11 mouse cellular contexts compared by ENCODE assay signal in the genomic region with DNA sequence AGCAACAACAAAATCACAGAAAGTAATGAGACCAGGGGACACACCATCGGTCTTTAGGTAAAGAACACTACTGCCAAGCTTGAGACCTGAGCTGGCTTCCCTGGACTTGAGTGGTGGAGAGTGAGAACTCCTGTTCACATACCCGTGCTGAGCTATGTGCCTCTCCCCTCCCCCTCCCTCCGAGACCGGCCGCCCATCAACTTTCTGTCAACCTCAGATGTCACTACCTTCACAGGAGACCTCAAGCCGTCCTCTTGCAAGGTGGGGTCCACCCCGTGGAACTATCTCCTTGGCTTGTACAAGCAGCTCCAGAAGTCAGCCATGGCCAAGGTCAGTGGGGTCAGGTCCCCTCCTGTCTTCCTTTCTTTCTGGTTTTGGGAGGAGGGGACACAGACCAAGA. TPM values are rescaled to one million over a fixed set of nuclear protein-coding genes. Genes with fewer than 3 reads are reported as not detected.
A peak's percentile ranks its signal among the peaks of the same experiment; 100 is the strongest.
DNase-seq lines count a peak whose midpoint lies in the region; ATAC-seq and TF ChIP-seq lines count a peak whose summit lies in the region.
"Had no signal": no experiment of that assay in that cellular context is flagged by ENCODE, and none has a peak within 500 bp of the region (broad histone marks: within the 10 kb centered on the region; RNA-seq: fewer than 3 reads in every experiment).

No protein-coding gene starts in this region.

- TF ChIP-seq EP300 in ES-Bruce4 (IDR thresholded peaks at IDR 0.05; ENCODE audit: insufficient read depth, low read depth, low read length): no peak

- peaks cover 10% of the 10 kb centered on the region for H3K4me1 ChIP-seq in forebrain, embryonic 12.5 days
- peaks cover 6% of the 10 kb centered on the region; the same call in 1 of the 2 replicates for H3K4me1 ChIP-seq in forebrain, postnatal 0 days (ENCODE audit: insufficient read depth)
- H3K4me1 ChIP-seq in hindbrain, embryonic 10.5 days (replicated peaks): peaks cover 35% of the 10 kb centered on the region
- peaks cover 13% of the 10 kb centered on the region for H3K4me1 ChIP-seq in hindbrain, embryonic 13.5 days (replicated peaks)
- H3K4me1 ChIP-seq in ES-Bruce4 (ENCODE audit: control insufficient read depth, insufficient read depth, low read length): peaks cover 9% of the 10 kb centered on the region
- H3K4me1 ChIP-seq in limb, embryonic 12.5 days (replicated peaks): peaks cover 28% of the 10 kb centered on the region

- no peak for ATAC-seq in forebrain, embryonic 12.5 days (ENCODE audit: low FRiP score)
- no peak for ATAC-seq in forebrain, postnatal 0 days
- ATAC-seq in hindbrain, embryonic 13.5 days (ENCODE audit: low FRiP score): no peak
- no peak for ATAC-seq in limb, embryonic 12.5 days (ENCODE audit: insufficient number of reproducible peaks, insufficient read depth, low FRiP score, low TSS enrichment, low read depth)
- ATAC-seq: activated CD4-positive, CD25-positive, alpha-beta regulatory T cell, adult 4 months had no signal

- H3K9me3 ChIP-seq in forebrain, embryonic 12.5 days: no peaks in the 10 kb centered on the region
- H3K9me3 ChIP-seq in forebrain, postnatal 0 days (ENCODE audit: low read length): no peaks in the 10 kb centered on the region
- no peaks in the 10 kb centered on the region for H3K9me3 ChIP-seq in hindbrain, embryonic 10.5 days
- H3K9me3 ChIP-seq in hindbrain, embryonic 13.5 days: no peaks in the 10 kb centered on the region
- no peaks in the 10 kb centered on the region for H3K9me3 ChIP-seq in ES-Bruce4 (replicated peaks; ENCODE audit: control insufficient read depth, insufficient read depth, low read length, poor library complexity, severe bottlenecking)
- H3K9me3 ChIP-seq in limb, embryonic 12.5 days: no peaks in the 10 kb centered on the region
- H3K9me3 ChIP-seq: G1E; midbrain, embryonic 12.5 days had no signal

- TF ChIP-seq POLR2A in ES-Bruce4 (IDR thresholded peaks at IDR 0.05; ENCODE audit: insufficient read depth, low read length): no peak

- 0 out of 2 replicates have a peak overlapping the region, but pooled peaks have one; percentile 11 for H3K4me2 ChIP-seq in forebrain, embryonic 12.5 days
- H3K4me2 ChIP-seq in forebrain, postnatal 0 days (ENCODE audit: low read depth): no peak overlapping the region
- no peak overlapping the region for H3K4me2 ChIP-seq in hindbrain, embryonic 13.5 days
- H3K4me2 ChIP-seq in limb, embryonic 12.5 days: peak overlapping the region; percentile 24; the same call in 1 of the 2 replicates
- H3K4me2 ChIP-seq: midbrain, embryonic 12.5 days had no signal

- no peak overlapping the region for H3K4me3 ChIP-seq in forebrain, embryonic 12.5 days (replicated peaks)
- no peak overlapping the region for H3K4me3 ChIP-seq in forebrain, postnatal 0 days (ENCODE audit: low read depth, low read length)
- H3K4me3 ChIP-seq in hindbrain, embryonic 10.5 days: peak overlapping the region; percentile 16
- H3K4me3 ChIP-seq in hindbrain, embryonic 13.5 days: no peak overlapping the region
- H3K4me3 ChIP-seq in ES-Bruce4 (ENCODE audit: low read depth, low read length): no peak overlapping the region
- H3K4me3 ChIP-seq in limb, embryonic 12.5 days (replicated peaks): no peak overlapping the region
- H3K4me3 ChIP-seq: midbrain, embryonic 12.5 days had no signal

- no peak overlapping the region for H3K9ac ChIP-seq in forebrain, embryonic 12.5 days
- no peak overlapping the region for H3K9ac ChIP-seq in forebrain, postnatal 0 days
- no peak overlapping the region for H3K9ac ChIP-seq in hindbrain, embryonic 13.5 days
- 0 out of 2 replicates have a peak overlapping the region, but pooled peaks have one; percentile 2 for H3K9ac ChIP-seq in ES-Bruce4 (ENCODE audit: low read depth, poor library complexity, severe bottlenecking)
- H3K9ac ChIP-seq in limb, embryonic 12.5 days (replicated peaks): no peak overlapping the region
- H3K9ac ChIP-seq: midbrain, embryonic 12.5 days had no signal

- no peak for DNase-seq in forebrain, postnatal 0 days
- no peak for DNase-seq in hindbrain, embryonic 10.5 days (ENCODE audit: low spot score)
- DNase-seq in layer of hippocampus, adult 11-12 months (ENCODE audit: low spot score): no peak
- no peak for DNase-seq in layer of hippocampus, postnatal 25 days (ENCODE audit: extremely low spot score in 1 of 2, low spot score in 1 of 2)

- no peaks in the 10 kb centered on the region for H3K36me3 ChIP-seq in forebrain, embryonic 12.5 days (replicated peaks)
- H3K36me3 ChIP-seq in forebrain, postnatal 0 days (ENCODE audit: insufficient read depth): no peaks in the 10 kb centered on the region
- no peaks in the 10 kb centered on the region for H3K36me3 ChIP-seq in hindbrain, embryonic 10.5 days
- H3K36me3 ChIP-seq in hindbrain, embryonic 13.5 days: no peaks in the 10 kb centered on the region
- no peaks in the 10 kb centered on the region for H3K36me3 ChIP-seq in ES-Bruce4 (ENCODE audit: control insufficient read depth, insufficient read depth, low read length, poor library complexity, severe bottlenecking)
- H3K36me3 ChIP-seq in limb, embryonic 12.5 days: no peaks in the 10 kb centered on the region
- H3K36me3 ChIP-seq: G1E; midbrain, embryonic 12.5 days had no signal

- H3K27me3 ChIP-seq in forebrain, embryonic 12.5 days: peaks cover 5% of the 10 kb centered on the region; the same call in 1 of the 2 replicates
- H3K27me3 ChIP-seq in forebrain, postnatal 0 days (ENCODE audit: insufficient read depth, low read length): no peaks in the 10 kb centered on the region
- no peaks in the 10 kb centered on the region for H3K27me3 ChIP-seq in hindbrain, embryonic 10.5 days (ENCODE audit: insufficient read depth, poor library complexity, severe bottlenecking)
- H3K27me3 ChIP-seq in hindbrain, embryonic 13.5 days: no peaks in the 10 kb centered on the region
- no peaks in the 10 kb centered on the region for H3K27me3 ChIP-seq in ES-Bruce4 (ENCODE audit: control insufficient read depth, insufficient read depth, low read length, poor library complexity, severe bottlenecking)
- H3K27me3 ChIP-seq in limb, embryonic 12.5 days: no peaks in the 10 kb centered on the region; the same call in 1 of the 2 replicates

- WGBS in forebrain, embryonic 12.5 days: 71% methylated on average over 7 of the region's 7 CpGs
- 71% methylated on average over 7 of the region's 7 CpGs for WGBS in forebrain, postnatal 0 days
- WGBS in hindbrain, embryonic 10.5 days: 57% methylated on average over 7 of the region's 7 CpGs
- WGBS in hindbrain, embryonic 13.5 days: 62% methylated on average over 7 of the region's 7 CpGs
- 60% methylated on average over 7 of the region's 7 CpGs for WGBS in limb, embryonic 12.5 days

- TF ChIP-seq CTCF in forebrain, postnatal 0 days (IDR thresholded peaks at IDR 0.05; ENCODE audit: low read depth): no peak
- no peak for TF ChIP-seq CTCF in ES-Bruce4 (IDR thresholded peaks at IDR 0.05; ENCODE audit: low read depth, low read length)

- H3K27ac ChIP-seq in forebrain, embryonic 12.5 days: no peak overlapping the region
- H3K27ac ChIP-seq in forebrain, postnatal 0 days (ENCODE audit: low read depth, low read length): no peak overlapping the region
- no peak overlapping the region; the same call in 1 of the 2 replicates for H3K27ac ChIP-seq in hindbrain, embryonic 10.5 days
- H3K27ac ChIP-seq in hindbrain, embryonic 13.5 days: no peak overlapping the region
- H3K27ac ChIP-seq in ES-Bruce4 (ENCODE audit: insufficient read depth, low read length): no peak overlapping the region
- H3K27ac ChIP-seq in limb, embryonic 12.5 days: no peak overlapping the region
- H3K27ac ChIP-seq: midbrain, embryonic 12.5 days had no signal

RNA-seq across cellular contexts. Expression of gene Bak1, which starts 3.5 kb away (rescaled TPM):
- 3.0 and 3.1 TPM in 2 replicates for polyA plus RNA-seq in forebrain, embryonic 12.5 days (2016; fragmentation: Nextera tagmentation; extraction: Ambion mirVana)
- total RNA-seq in forebrain, postnatal 0 days (2014; rRNA removed): 36.5 and 48.1 TPM in 2 replicates
- 2.5 and 3.5 TPM in 2 replicates for polyA plus RNA-seq in forebrain, postnatal 0 days (2015; fragmentation: Nextera tagmentation; extraction: Ambion mirVana)
- 2.9 and 6.6 TPM in 2 replicates for polyA plus RNA-seq in hindbrain, embryonic 10.5 days (2016; fragmentation: Nextera tagmentation; extraction: Ambion mirVana)
- polyA plus RNA-seq in hindbrain, embryonic 13.5 days (2015; fragmentation: Nextera tagmentation; extraction: Ambion mirVana): 2.5 and 3.1 TPM in 2 replicates
- polyA plus RNA-seq in ES-Bruce4 (2011; ENCODE audit: insufficient read depth, insufficient read length, low read depth, missing spikeins): 66.6 and 78.1 TPM in 2 replicates
- polyA plus RNA-seq in limb, embryonic 12.5 days (2016; fragmentation: Nextera tagmentation; extraction: Ambion mirVana): 3.5 and 5.3 TPM in 2 replicates
- total RNA-seq in layer of hippocampus, postnatal 25 days (2021): 10 to 100 TPM; 15.4 to 16.3 TPM

RNA-seq across cellular contexts. Expression of gene Itpr3, which starts 24.8 kb away (rescaled TPM):
- polyA plus RNA-seq in forebrain, embryonic 12.5 days (2016; fragmentation: Nextera tagmentation; extraction: Ambion mirVana): 1.6 and 3.3 TPM in 2 replicates
- total RNA-seq in forebrain, postnatal 0 days (2014; rRNA removed): 1.8 and 2.9 TPM in 2 replicates
- polyA plus RNA-seq in forebrain, postnatal 0 days (2015; fragmentation: Nextera tagmentation; extraction: Ambion mirVana): 0.30 TPM in 2 replicates
- 1.8 and 2.0 TPM in 2 replicates for polyA plus RNA-seq in hindbrain, embryonic 10.5 days (2016; fragmentation: Nextera tagmentation; extraction: Ambion mirVana)
- 1.1 and 1.2 TPM in 2 replicates for polyA plus RNA-seq in hindbrain, embryonic 13.5 days (2015; fragmentation: Nextera tagmentation; extraction: Ambion mirVana)
- polyA plus RNA-seq in ES-Bruce4 (2011; ENCODE audit: insufficient read depth, insufficient read length, low read depth, missing spikeins): 17.2 and 21.9 TPM in 2 replicates
- 4.3 and 5.2 TPM in 2 replicates for polyA plus RNA-seq in limb, embryonic 12.5 days (2016; fragmentation: Nextera tagmentation; extraction: Ambion mirVana)
- total RNA-seq in layer of hippocampus, postnatal 25 days (2021): 1 to 10 TPM; 1.5 to 2.1 TPM

RNA-seq across cellular contexts. Expression of gene Zbtb9, which starts 59.4 kb away (rescaled TPM):
- polyA plus RNA-seq in forebrain, embryonic 12.5 days (2016; fragmentation: Nextera tagmentation; extraction: Ambion mirVana): 18.9 and 20.0 TPM in 2 replicates
- 20.9 and 22.5 TPM in 2 replicates for total RNA-seq in forebrain, postnatal 0 days (2014; rRNA removed)
- 4.2 and 6.8 TPM in 2 replicates for polyA plus RNA-seq in forebrain, postnatal 0 days (2015; fragmentation: Nextera tagmentation; extraction: Ambion mirVana)
- polyA plus RNA-seq in hindbrain, embryonic 10.5 days (2016; fragmentation: Nextera tagmentation; extraction: Ambion mirVana): 16.5 and 19.9 TPM in 2 replicates
- 17.8 and 18.0 TPM in 2 replicates for polyA plus RNA-seq in hindbrain, embryonic 13.5 days (2015; fragmentation: Nextera tagmentation; extraction: Ambion mirVana)
- 11.0 and 12.4 TPM in 2 replicates for polyA plus RNA-seq in ES-Bruce4 (2011; ENCODE audit: insufficient read depth, insufficient read length, low read depth, missing spikeins)
- 15.8 and 17.8 TPM in 2 replicates for polyA plus RNA-seq in limb, embryonic 12.5 days (2016; fragmentation: Nextera tagmentation; extraction: Ambion mirVana)
- total RNA-seq in layer of hippocampus, postnatal 25 days (2021): 10 to 100 TPM; 14.8 to 16.2 TPM

Comparison
In these comparisons a context has a peak if more than half of its experiments do, and no peak if none do; other contexts are left out.
1. H3K4me2 ChIP-seq: peak in forebrain, embryonic 12.5 days (single experiment) and limb, embryonic 12.5 days (single experiment); none in forebrain, postnatal 0 days (single experiment) and hindbrain, embryonic 13.5 days (single experiment).